Mouse (Mus musculus): ENCODE results near the gene Kif3c. TPM values are rescaled to one million over a fixed set of nuclear protein-coding genes. Genes with fewer than 3 reads are reported as not detected.

Gene Kif3c
- polyA plus RNA-seq, 1 experiment from 2014 or later: 6.4 TPM

GRCm38 (mm10) chr12:3329677-3330076, 35.3 kb upstream of the Kif3c start:
- Histone ChIP-seq H3K36me3 (ENCODE audit: insufficient read depth, low read length) (no peaks in the 10 kb centered on the region), H3K9me3 (replicated peaks; ENCODE audit: low read length) (no peaks in the 10 kb centered on the region), H3K4me1 (replicated peaks; ENCODE audit: insufficient read depth, low read length) (no peaks in the 10 kb centered on the region), H3K4me2 (ENCODE audit: low read length) (no peak overlapping the region), H3K9ac (ENCODE audit: low read depth, low read length) (no peak overlapping the region), H3K27ac (no peak overlapping the region), H3K27me3 (ENCODE audit: insufficient read depth, low read length) (no peaks in the 10 kb centered on the region), H3K4me3 (replicated peaks; ENCODE audit: low read depth, low read length) (no peak overlapping the region)
- DNase-seq (ENCODE audit: low spot score) (no peak), ATAC-seq (replicated peaks; ENCODE audit: low FRiP score, low read depth) (no peak)
- no peak for TF ChIP-seq CTCF (IDR thresholded peaks at IDR 0.05; ENCODE audit: low read depth)
- WGBS: 71% methylated on average over 4 of the region's 4 CpGs

GRCm38 (mm10) chr12:3338931-3339330, 26.0 kb upstream of the Kif3c start:
- no peaks in the 10 kb centered on the region for H3K27me3 ChIP-seq (ENCODE audit: insufficient read depth, low read length)
- no peak for TF ChIP-seq CTCF (IDR thresholded peaks at IDR 0.05; ENCODE audit: low read depth)
- ATAC-seq (replicated peaks; ENCODE audit: low FRiP score, low read depth): no peak
- no peak for DNase-seq (ENCODE audit: low spot score)
- WGBS: 76% methylated on average over 1 of the region's 1 CpGs
- no peaks in the 10 kb centered on the region for H3K9me3 ChIP-seq (replicated peaks; ENCODE audit: low read length)
- no peaks in the 10 kb centered on the region for H3K4me1 ChIP-seq (replicated peaks; ENCODE audit: insufficient read depth, low read length)
- H3K36me3 ChIP-seq (ENCODE audit: insufficient read depth, low read length): no peaks in the 10 kb centered on the region
- H3K9ac ChIP-seq (ENCODE audit: low read depth, low read length): no peak overlapping the region
- H3K4me3 ChIP-seq (replicated peaks; ENCODE audit: low read depth, low read length): no peak overlapping the region
- H3K27ac ChIP-seq: no peak overlapping the region
- no peak overlapping the region for H3K4me2 ChIP-seq (ENCODE audit: low read length)

GRCm38 (mm10) chr12:3344155-3344554, 20.8 kb upstream of the Kif3c start:
- Histone ChIP-seq H3K27ac (no peak overlapping the region), H3K36me3 (ENCODE audit: insufficient read depth, low read length) (no peaks in the 10 kb centered on the region), H3K4me1 (replicated peaks; ENCODE audit: insufficient read depth, low read length) (no peaks in the 10 kb centered on the region), H3K9ac (ENCODE audit: low read depth, low read length) (no peak overlapping the region), H3K9me3 (replicated peaks; ENCODE audit: low read length) (no peaks in the 10 kb centered on the region), H3K4me2 (ENCODE audit: low read length) (no peak overlapping the region), H3K27me3 (ENCODE audit: insufficient read depth, low read length) (no peaks in the 10 kb centered on the region), H3K4me3 (replicated peaks; ENCODE audit: low read depth, low read length) (no peak overlapping the region)
- no peak for DNase-seq (ENCODE audit: low spot score)
- no peak for TF ChIP-seq CTCF (IDR thresholded peaks at IDR 0.05; ENCODE audit: low read depth)
- ATAC-seq (replicated peaks; ENCODE audit: low FRiP score, low read depth): no peak
- WGBS: 77% methylated on average over 2 of the region's 2 CpGs

GRCm38 (mm10) chr12:3345038-3345437, 19.9 kb upstream of the Kif3c start:
- no peak for TF ChIP-seq CTCF (IDR thresholded peaks at IDR 0.05; ENCODE audit: low read depth)
- DNase-seq (ENCODE audit: low spot score) (no peak), ATAC-seq (replicated peaks; ENCODE audit: low FRiP score, low read depth) (no peak)
- Histone ChIP-seq H3K4me3 (replicated peaks; ENCODE audit: low read depth, low read length) (no peak overlapping the region), H3K4me2 (ENCODE audit: low read length) (no peak overlapping the region), H3K4me1 (replicated peaks; ENCODE audit: insufficient read depth, low read length) (no peaks in the 10 kb centered on the region), H3K27ac (no peak overlapping the region), H3K9ac (ENCODE audit: low read depth, low read length) (no peak overlapping the region), H3K9me3 (replicated peaks; ENCODE audit: low read length) (no peaks in the 10 kb centered on the region), H3K27me3 (ENCODE audit: insufficient read depth, low read length) (no peaks in the 10 kb centered on the region), H3K36me3 (ENCODE audit: insufficient read depth, low read length) (no peaks in the 10 kb centered on the region)
- 85% methylated on average over 5 of the region's 5 CpGs for WGBS

- Histone ChIP-seq H3K9ac (ENCODE audit: low read depth, low read length) (no peak overlapping the region), H3K4me1 (replicated peaks; ENCODE audit: insufficient read depth, low read length) (no peaks in the 10 kb centered on the region), H3K27ac (no peak overlapping the region), H3K4me3 (replicated peaks; ENCODE audit: low read depth, low read length) (no peak overlapping the region), H3K4me2 (ENCODE audit: low read length) (no peak overlapping the region), H3K27me3 (ENCODE audit: insufficient read depth, low read length) (no peaks in the 10 kb centered on the region), H3K36me3 (ENCODE audit: insufficient read depth, low read length) (no peaks in the 10 kb centered on the region), H3K9me3 (replicated peaks; ENCODE audit: low read length) (no peaks in the 10 kb centered on the region)
- ATAC-seq (replicated peaks; ENCODE audit: low FRiP score, low read depth) (no peak), DNase-seq (ENCODE audit: low spot score) (no peak)
- TF ChIP-seq CTCF (IDR thresholded peaks at IDR 0.05; ENCODE audit: low read depth): no peak
Observed at GRCm38 (mm10) chr12:3347682-3348081, 17.2 kb upstream of the Kif3c start.

- whole genome bisulfite sequencing: 64% methylated on average over 2 of the region's 3 CpGs
- DNase-seq (ENCODE audit: low spot score): no peak
Observed at GRCm38 (mm10) chr12:3349387-3349786, 15.5 kb upstream of the Kif3c start.

GRCm38 (mm10) chr12:3350136-3350535, 14.8 kb upstream of the Kif3c start:
- Histone ChIP-seq H3K4me3 (replicated peaks; ENCODE audit: low read depth, low read length) (no peak overlapping the region), H3K9me3 (replicated peaks; ENCODE audit: low read length) (no peaks in the 10 kb centered on the region), H3K4me1 (replicated peaks; ENCODE audit: insufficient read depth, low read length) (no peaks in the 10 kb centered on the region), H3K27me3 (ENCODE audit: insufficient read depth, low read length) (no peaks in the 10 kb centered on the region), H3K9ac (ENCODE audit: low read depth, low read length) (no peak overlapping the region), H3K36me3 (ENCODE audit: insufficient read depth, low read length) (no peaks in the 10 kb centered on the region), H3K27ac (no peak overlapping the region), H3K4me2 (ENCODE audit: low read length) (no peak overlapping the region)
- TF ChIP-seq CTCF (IDR thresholded peaks at IDR 0.05; ENCODE audit: low read depth): no peak
- 37% methylated on average over 5 of the region's 5 CpGs for WGBS
- peak; percentile 61 for DNase-seq (ENCODE audit: low spot score)
- no peak; the same call in 1 of the 2 replicates for ATAC-seq (replicated peaks; ENCODE audit: low FRiP score, low read depth)

More at GRCm38 (mm10) chr12:3349387-3349786, 15.5 kb upstream of the Kif3c start:
- H3K9me3 ChIP-seq (replicated peaks; ENCODE audit: low read length): no peaks in the 10 kb centered on the region
- no peaks in the 10 kb centered on the region for H3K4me1 ChIP-seq (replicated peaks; ENCODE audit: insufficient read depth, low read length)
- H3K9ac ChIP-seq (ENCODE audit: low read depth, low read length): no peak overlapping the region
- H3K36me3 ChIP-seq (ENCODE audit: insufficient read depth, low read length): no peaks in the 10 kb centered on the region
- ATAC-seq (replicated peaks; ENCODE audit: low FRiP score, low read depth): no peak
- H3K27ac ChIP-seq: no peak overlapping the region
- H3K4me2 ChIP-seq (ENCODE audit: low read length): no peak overlapping the region
- no peak for TF ChIP-seq CTCF (IDR thresholded peaks at IDR 0.05; ENCODE audit: low read depth)
- H3K4me3 ChIP-seq (replicated peaks; ENCODE audit: low read depth, low read length): no peak overlapping the region
- no peaks in the 10 kb centered on the region for H3K27me3 ChIP-seq (ENCODE audit: insufficient read depth, low read length)
